Mouse (Mus musculus) gastrocnemius, adult 18-20 months (tissue): ENCODE measurements around the gene Baiap2l1. TPM values are rescaled to one million over a fixed set of nuclear protein-coding genes. Genes with fewer than 3 reads are reported as not detected.

Experiments
- DNase-seq: peaks from one replicate; pipeline ENCODE4 v3.0.0; 2021; ENCODE audit warnings: low spot score
- total RNA-seq, 2 experiments: library from RNA; stranded (reverse); gene quantifications; 2 replicates each; pipeline ENCODE4 v1.2.3; 2021

The Baiap2l1 gene
- total RNA-seq, 2 experiments from 2014 or later: 0.37 to 0.52 TPM

GRCm38 (mm10) chr5:144230216-144230615 lies 127.7 kb downstream of the Baiap2l1 start:
- DNase-seq: no peak

- DNase-seq: no peak
These were observed 131.7 kb downstream of the Baiap2l1 start for GRCm38 (mm10) chr5:144226220-144226619.

GRCm38 (mm10) chr5:144223899-144224816 lies 133.8 kb downstream of the Baiap2l1 start:
- DNase-seq: no peak

GRCm38 (mm10) chr5:144223503-144223862 lies 134.4 kb downstream of the Baiap2l1 start, which contains the start of gene Tecpr1:
Gene Tecpr1, minus strand, starts transcription at chr5:144223615.
- peak; percentile 94 for DNase-seq

- peak; percentile 30 for DNase-seq
These were observed 135.0 kb downstream of the Baiap2l1 start for GRCm38 (mm10) chr5:144222811-144223502.

- DNase-seq: no peak
These were observed 136.6 kb downstream of the Baiap2l1 start for GRCm38 (mm10) chr5:144221305-144221704.

- no peak for DNase-seq
These were observed 138.0 kb downstream of the Baiap2l1 start for GRCm38 (mm10) chr5:144219936-144220335.

- no peak for DNase-seq
These were observed 138.6 kb downstream of the Baiap2l1 start for GRCm38 (mm10) chr5:144219306-144219705.

GRCm38 (mm10) chr5:144218061-144218460 lies 139.9 kb downstream of the Baiap2l1 start:
- DNase-seq: no peak

- no peak for DNase-seq
These were observed 141.9 kb downstream of the Baiap2l1 start for GRCm38 (mm10) chr5:144215992-144216391.

Other genes starting within 250 kb of the Baiap2l1 start
- not detected for gene Bhlha15, start 167.8 kb downstream of the Baiap2l1 start, total RNA-seq
- 10 to 100 TPM; 14.1 to 16.0 TPM for gene Tecpr1, start 134.5 kb downstream of the Baiap2l1 start, total RNA-seq
- gene Bri3, start 113.7 kb downstream of the Baiap2l1 start, total RNA-seq: 10 to 100 TPM; 39.4 to 45.3 TPM
- not detected for gene Nptx2, start 187.8 kb upstream of the Baiap2l1 start, total RNA-seq